20 mouse cellular contexts compared by ENCODE assay signal in the genomic region with DNA sequence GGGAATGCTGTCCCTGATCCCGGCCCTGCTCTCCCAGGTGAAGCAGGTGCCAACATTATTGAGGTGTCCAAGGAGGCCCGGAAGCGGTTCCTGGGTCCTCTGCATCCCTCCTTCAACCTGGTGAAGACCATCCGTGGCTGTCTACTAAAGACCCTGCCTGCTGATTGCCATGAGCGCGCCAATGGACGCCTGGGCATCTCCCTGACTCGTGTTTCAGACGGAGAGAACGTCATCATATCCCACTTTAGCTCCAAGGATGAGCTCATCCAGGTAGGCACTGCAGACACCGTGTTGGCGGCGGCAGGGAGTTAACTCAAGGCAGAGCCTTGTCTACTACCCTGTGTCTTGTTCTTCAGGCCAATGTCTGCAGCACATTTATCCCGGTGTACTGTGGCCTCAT. TPM values are rescaled to one million over a fixed set of nuclear protein-coding genes. Genes with fewer than 3 reads are reported as not detected.
A peak's percentile ranks its signal among the peaks of the same experiment; 100 is the strongest.
DNase-seq lines count a peak whose midpoint lies in the region; TF ChIP-seq lines count a peak whose summit lies in the region.
"Had no signal": no experiment of that assay in that cellular context is flagged by ENCODE, and none has a peak within 500 bp of the region (broad histone marks: within the 10 kb centered on the region; RNA-seq: fewer than 3 reads in every experiment).

No protein-coding gene starts in this region.

- no peak for TF ChIP-seq CTCF in heart, adult 2 months (IDR thresholded peaks at IDR 0.05)

- WGBS in heart, adult 2 months, result 85% methylated on average over 14 of the region's 14 CpGs

- TF ChIP-seq EP300 in heart, adult 2 months (IDR thresholded peaks at IDR 0.05; ENCODE audit: insufficient read depth, low read depth, low read length), result no peak

- peak; percentile 25 to 38 for DNase-seq in cerebellum, adult 18-20 months
- DNase-seq in cerebellum, adult 11 months, result no peak
- DNase-seq in heart, adult 2 months, result peak in 1 of 2 experiments; percentile 20
- DNase-seq in heart, postnatal 25 days (ENCODE audit: low spot score), result no peak
- peak; percentile 4 to 27 for DNase-seq in lung, postnatal 4 days
- DNase-seq in lung, adult 18-20 months, result no peak
- DNase-seq in frontal cortex, postnatal 25 days (ENCODE audit: low spot score in 2 of 2), result no peak
- DNase-seq: forebrain, postnatal 0 days; liver, embryonic 13.5 days; lung, postnatal 10 days; right cerebral cortex, postnatal 14 days; thymus, adult 18-20 months had no signal

- no peak overlapping the region; the same call in 1 of the 2 replicates for H3K9ac ChIP-seq in heart, adult 2 months (ENCODE audit: low read depth, low read length)
- H3K9ac ChIP-seq: forebrain, postnatal 0 days; hindbrain, embryonic 14.5 days; limb, embryonic 12.5 days; liver, embryonic 13.5 days; neural tube, embryonic 15.5 days; stomach, embryonic 15.5 days had no signal

- intact Hi-C loops in heart, adult 2 months (cut with DNase I), result no loop called here
- intact Hi-C loops in heart, postnatal 25 days (cut with DNase I), result loop anchor here (5.0 kb wide), 1 partner anchor 45 kb away; a partner anchor contains a TSS

- TF ChIP-seq POLR2A in heart, adult 2 months (IDR thresholded peaks at IDR 0.05; ENCODE audit: insufficient read depth, low read depth, low read length), result no peak

- no peaks in the 10 kb centered on the region for H3K79me2 ChIP-seq in heart, adult 2 months (replicated peaks; ENCODE audit: control insufficient read depth, insufficient read depth, low read length)

- peak overlapping the region; percentile 100; the same call in 1 of the 2 replicates for H3K4me3 ChIP-seq in heart, adult 2 months
- peak overlapping the region; percentile 91 for H3K4me3 ChIP-seq in brown adipose tissue, adult 24 weeks (ENCODE audit: insufficient read depth, low read depth, low read length)
- H3K4me3 ChIP-seq: kidney, embryonic 15.5 days; limb, embryonic 12.5 days; neural tube, embryonic 15.5 days had no signal

- peaks cover 24% of the 10 kb centered on the region for H3K4me1 ChIP-seq in heart, adult 2 months (ENCODE audit: control insufficient read depth, insufficient read depth, low read length)
- H3K4me1 ChIP-seq in brown adipose tissue, adult 24 weeks (ENCODE audit: control insufficient read depth, insufficient read depth, insufficient read length, low read length), result peaks cover 26% of the 10 kb centered on the region

- H3K36me3 ChIP-seq in heart, adult 2 months (ENCODE audit: control insufficient read depth, insufficient read depth, low read length), result peaks cover 5% of the 10 kb centered on the region; the same call in 1 of the 2 replicates

- no peaks in the 10 kb centered on the region for H3K27me3 ChIP-seq in heart, adult 2 months (ENCODE audit: control insufficient read depth, insufficient read depth, low read length)
- H3K27me3 ChIP-seq: CH12.LX had no signal

- peak overlapping the region; percentile 100 for H3K27ac ChIP-seq in heart, adult 2 months
- peak overlapping the region; percentile 97 for H3K27ac ChIP-seq in brown adipose tissue, adult 24 weeks (replicated peaks; ENCODE audit: low read depth, low read length)
- H3K27ac ChIP-seq: forebrain, embryonic 10.5 days; hindbrain, embryonic 14.5 days; kidney, embryonic 15.5 days; limb, embryonic 12.5 days; liver, embryonic 13.5 days; neural tube, embryonic 15.5 days; stomach, embryonic 15.5 days had no signal

RNA-seq across cellular contexts. Expression of a gene that starts 2.2 kb away (rescaled TPM):
- total RNA-seq in heart, adult 2 months (2021), result 100 to 1,000 TPM; 398 to 572 TPM
- 597 and 669 TPM in 2 replicates for polyA plus RNA-seq in heart, adult 2 months (2012; rRNA removed)
- total RNA-seq in heart, postnatal 25 days (2021), result 100 to 1,000 TPM; 409 to 426 TPM
- 2,152 and 2,404 TPM in 2 replicates for polyA plus RNA-seq in brown adipose tissue, adult 24 weeks (2012; ENCODE audit: insufficient read depth, insufficient read length, missing spikeins)

RNA-seq across cellular contexts. Expression of a gene that starts 3.7 kb away (rescaled TPM):
- 10 to 100 TPM; 15.4 to 19.4 TPM for total RNA-seq in heart, adult 2 months (2021)
- 23.8 and 35.0 TPM in 2 replicates for polyA plus RNA-seq in heart, adult 2 months (2012; rRNA removed)
- 10 to 100 TPM; 19.7 to 23.1 TPM for total RNA-seq in heart, postnatal 25 days (2021)
- 9.8 and 11.8 TPM in 2 replicates for polyA plus RNA-seq in brown adipose tissue, adult 24 weeks (2012; ENCODE audit: insufficient read depth, insufficient read length, missing spikeins)
- total RNA-seq: CH12.LX had no signal

RNA-seq across cellular contexts. Expression of a gene that starts 10.0 kb away (rescaled TPM):
- total RNA-seq in heart, adult 2 months (2021), result 100 to 1,000 TPM; 272 to 334 TPM
- 395 and 491 TPM in 2 replicates for polyA plus RNA-seq in heart, adult 2 months (2012; rRNA removed)
- total RNA-seq in heart, postnatal 25 days (2021), result 100 to 1,000 TPM; 280 TPM
- polyA plus RNA-seq in brown adipose tissue, adult 24 weeks (2012; ENCODE audit: insufficient read depth, insufficient read length, missing spikeins), result 223 and 257 TPM in 2 replicates

RNA-seq across cellular contexts. Expression of a gene that starts 10.1 kb away (rescaled TPM):
- total RNA-seq in heart, adult 2 months (2021), result 100 to 1,000 TPM; 848 to 928 TPM
- 404 and 421 TPM in 2 replicates for polyA plus RNA-seq in heart, adult 2 months (2012; rRNA removed)
- total RNA-seq in heart, postnatal 25 days (2021), result 100 to 1,000 TPM; 862 to 950 TPM
- 1,680 and 2,099 TPM in 2 replicates for polyA plus RNA-seq in brown adipose tissue, adult 24 weeks (2012; ENCODE audit: insufficient read depth, insufficient read length, missing spikeins)

RNA-seq across cellular contexts. Expression of a gene that starts 13.4 kb away (rescaled TPM):
- total RNA-seq in heart, adult 2 months (2021), result under 1 TPM; 0.37 to 0.70 TPM
- polyA plus RNA-seq in heart, adult 2 months (2012; rRNA removed), result 1.8 and 2.0 TPM in 2 replicates
- total RNA-seq in heart, postnatal 25 days (2021), result under 1 TPM; 0.39 to 0.86 TPM
- polyA plus RNA-seq in brown adipose tissue, adult 24 weeks (2012; ENCODE audit: insufficient read depth, insufficient read length, missing spikeins), result 0.58 and 0.75 TPM in 2 replicates

Comparison
In these comparisons a context has a peak if more than half of its experiments do, and no peak if none do; other contexts are left out.
1. DNase-seq: peak in cerebellum, adult 18-20 months (2 of 2) and lung, postnatal 4 days (2 of 2); none in cerebellum, adult 11 months (single experiment), heart, postnatal 25 days (single experiment), lung, adult 18-20 months (0 of 2) and frontal cortex, postnatal 25 days (0 of 2).